In the genomic region with DNA sequence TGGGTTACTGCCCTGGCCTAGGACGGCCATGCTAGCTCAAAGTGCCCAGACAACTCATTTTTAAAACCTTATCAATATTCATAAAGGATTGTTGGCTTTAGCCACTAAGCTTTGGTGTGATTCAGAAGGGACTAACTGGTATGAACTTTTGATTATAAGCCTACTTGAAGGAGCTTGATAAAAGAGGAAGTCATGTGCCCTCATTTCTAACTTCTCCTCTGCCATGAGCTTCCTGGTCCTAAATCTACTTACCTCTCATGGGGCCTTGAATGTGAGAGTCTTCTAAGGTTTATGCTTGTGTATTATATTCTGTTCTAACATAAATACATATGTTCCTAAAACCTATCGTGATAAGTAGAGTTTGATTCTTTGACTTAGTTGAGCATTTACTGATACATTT, we compare ENCODE assay signal across 19 mouse cellular contexts.
"Had no signal": no experiment of that assay in that cellular context is flagged by ENCODE, and none has a peak within 500 bp of the region (broad histone marks: within the 10 kb centered on the region; RNA-seq: fewer than 3 reads in every experiment).

No protein-coding gene starts in this region.

- H3K9me3 ChIP-seq: midbrain, embryonic 10.5 days; midbrain, embryonic 12.5 days; neural tube, embryonic 13.5 days; neural tube, embryonic 15.5 days; stomach, embryonic 15.5 days had no signal

- H3K4me1 ChIP-seq: neural tube, embryonic 13.5 days; neural tube, embryonic 15.5 days; stomach, embryonic 15.5 days had no signal

- H3K27ac ChIP-seq: midbrain, embryonic 12.5 days; neural tube, embryonic 13.5 days; neural tube, embryonic 15.5 days; stomach, embryonic 15.5 days; stomach, postnatal 0 days had no signal

- H3K36me3 ChIP-seq: midbrain, embryonic 10.5 days; midbrain, embryonic 12.5 days; neural tube, embryonic 13.5 days; neural tube, embryonic 15.5 days; stomach, embryonic 15.5 days had no signal

- DNase-seq: lung, adult 18-20 months; lung, embryonic 14.5 days; lung, postnatal 10 days; lung, postnatal 4 days; midbrain, embryonic 14.5 days; retina, postnatal 1 day; right cerebral cortex, adult 18-20 months; right cerebral cortex, postnatal 25 days; thymus, adult 2 months; thymus, postnatal 25 days; thymus, postnatal 4 days had no signal

- ATAC-seq: midbrain, embryonic 16.5 days had no signal

- H3K4me3 ChIP-seq: midbrain, embryonic 10.5 days; midbrain, embryonic 12.5 days; myocyte; neural tube, embryonic 13.5 days; neural tube, embryonic 15.5 days; stomach, embryonic 15.5 days had no signal

- H3K27me3 ChIP-seq: midbrain, embryonic 12.5 days; neural tube, embryonic 13.5 days; neural tube, embryonic 15.5 days; stomach, embryonic 15.5 days had no signal
